Mouse (Mus musculus) thymus, postnatal 25 days (tissue): Measurements from ENCODE around the gene Sgms2.

Source experiments
- DNase-seq: peaks from one replicate; pipeline ENCODE4 v3.0.0; 2022

The Sgms2 gene

DNA sequence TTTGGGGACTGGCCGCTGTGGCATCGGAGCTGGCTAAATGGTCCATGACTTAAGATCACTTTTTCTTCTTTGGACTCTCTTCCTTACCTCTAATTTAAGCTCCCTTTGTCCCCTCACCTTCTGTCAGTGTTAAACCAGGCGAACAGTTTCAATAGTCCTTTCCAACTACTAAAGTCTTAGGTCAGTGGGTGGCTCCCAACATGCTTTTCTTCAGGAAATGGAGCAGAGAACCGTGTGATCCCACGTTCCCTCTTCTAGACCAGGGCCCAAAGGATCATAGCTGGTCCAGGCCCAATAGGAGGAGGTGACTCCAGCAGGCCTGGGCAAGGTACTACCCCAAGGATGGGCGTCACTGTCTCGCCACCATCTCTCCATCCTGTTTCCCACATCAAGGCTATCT lies 7.6 kb downstream of the Sgms2 start:
- no peak for DNase-seq

DNA sequence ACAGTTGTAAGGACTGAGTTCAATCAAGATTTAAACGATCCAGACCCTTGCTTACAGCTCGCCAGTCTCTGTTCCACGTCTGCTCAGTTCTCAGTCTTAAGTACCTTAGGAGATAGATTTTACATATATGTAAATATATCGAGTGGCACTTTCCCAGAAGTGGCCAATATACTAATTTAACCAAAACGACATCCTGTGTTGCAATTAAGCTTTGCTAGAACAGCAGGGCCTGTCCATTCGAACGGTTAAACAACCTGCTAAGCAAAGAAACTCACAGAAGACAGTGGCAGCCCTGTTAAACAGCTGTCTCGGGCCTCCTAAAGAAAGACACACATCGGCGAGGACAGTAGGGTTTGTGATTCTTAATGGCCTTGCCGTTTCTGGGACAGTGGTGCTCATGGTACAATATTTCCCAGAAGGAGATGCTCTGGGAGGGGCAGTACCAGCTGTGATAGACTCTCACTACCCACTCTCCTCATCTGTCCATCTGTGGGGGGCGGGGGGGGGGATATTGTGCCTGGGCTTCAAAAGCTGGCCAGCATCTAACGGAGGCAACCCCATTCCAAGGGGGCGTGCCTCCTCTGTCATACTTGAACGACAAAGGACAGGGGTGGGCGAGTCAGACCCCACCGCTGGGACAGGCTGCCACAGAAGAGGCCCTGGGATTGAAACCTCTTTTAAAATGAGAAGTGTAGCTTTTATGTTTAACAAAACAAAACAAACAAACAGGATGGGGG lies 9.1 kb downstream of the Sgms2 start:
- no peak for DNase-seq

DNA sequence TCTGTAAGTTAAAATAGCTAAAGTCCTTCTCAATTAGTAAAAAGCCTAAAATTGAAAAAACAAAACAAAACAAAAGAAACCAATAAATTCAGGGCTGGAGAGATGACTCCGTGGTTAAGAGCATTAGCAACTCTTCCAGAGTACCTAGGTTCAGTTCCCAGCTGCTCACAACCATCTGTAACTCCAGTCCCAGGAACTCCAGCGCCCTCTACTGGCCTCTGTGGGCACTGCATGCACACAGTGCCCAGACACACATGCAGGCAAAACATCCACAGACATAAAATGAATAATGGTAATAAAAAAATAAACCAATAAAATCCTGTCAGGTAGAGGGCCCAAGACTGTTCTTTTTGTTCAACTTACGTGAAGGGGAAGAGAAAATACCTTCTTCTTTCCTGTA lies 10.6 kb downstream of the Sgms2 start:
- no peak for DNase-seq

DNA sequence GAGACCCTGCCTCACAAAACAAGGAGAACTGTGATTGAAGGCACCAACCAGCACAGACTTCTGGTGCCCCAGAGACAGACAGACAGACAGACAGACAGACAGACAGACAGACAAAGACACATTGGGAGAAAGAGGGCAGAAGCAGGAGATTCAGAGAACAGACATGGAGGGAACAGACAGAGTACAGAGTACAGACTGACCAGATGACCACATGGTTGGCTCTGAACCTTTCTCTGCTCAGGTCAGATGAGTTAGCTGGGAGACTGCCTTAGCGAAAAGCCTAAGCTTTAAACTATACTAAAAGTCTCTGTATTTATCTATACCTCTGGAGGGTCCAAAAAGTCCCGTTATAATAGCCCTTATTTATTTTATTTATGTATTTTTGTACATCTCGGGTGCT lies 11.8 kb downstream of the Sgms2 start:
- no peak for DNase-seq

DNA sequence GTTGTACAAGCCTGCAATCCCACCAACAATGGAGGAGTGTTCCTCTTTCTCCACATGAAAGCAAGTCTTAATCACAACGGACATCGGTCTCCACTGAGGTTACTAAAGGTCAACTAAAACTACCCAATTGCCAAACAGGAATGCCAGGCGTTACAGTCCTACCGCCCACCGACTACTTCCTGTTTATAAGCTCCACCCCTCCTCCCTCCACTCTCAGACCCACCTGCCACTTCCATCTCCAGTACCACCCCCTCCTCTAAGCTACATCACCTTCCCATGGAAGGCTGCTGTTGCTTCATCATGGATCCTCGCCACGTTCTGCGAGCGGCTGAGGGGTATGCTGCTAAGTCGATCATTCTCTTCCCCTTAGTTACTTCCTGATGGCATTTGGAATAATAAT lies 15.2 kb downstream of the Sgms2 start:
- no peak for DNase-seq

- peak; percentile 15 for DNase-seq
These were observed 16.7 kb downstream of the Sgms2 start for GRCm38 (mm10) chr3:131474526-131474925.

- DNase-seq, result no peak
These were observed 17.7 kb downstream of the Sgms2 start for GRCm38 (mm10) chr3:131473496-131473895.

DNA sequence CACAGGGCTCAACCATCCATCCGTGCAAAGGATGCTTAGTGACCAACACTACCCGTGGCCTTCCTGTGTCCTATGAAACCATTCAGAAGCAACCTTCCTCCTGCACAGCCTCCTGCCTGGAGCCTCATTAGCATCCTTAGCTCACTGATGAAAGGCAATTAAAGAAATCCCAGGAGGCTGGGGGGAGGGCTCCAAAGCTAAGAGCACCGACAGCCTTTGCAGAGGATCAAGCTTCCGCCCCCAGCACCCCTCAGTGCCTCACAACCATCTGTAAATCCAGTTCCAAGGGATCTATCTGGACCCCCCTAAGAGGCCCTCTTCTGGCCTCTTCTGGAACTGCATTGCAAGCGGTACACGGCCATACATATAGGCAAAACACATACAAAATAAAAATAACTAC lies 19.4 kb downstream of the Sgms2 start:
- DNase-seq, result no peak

DNA sequence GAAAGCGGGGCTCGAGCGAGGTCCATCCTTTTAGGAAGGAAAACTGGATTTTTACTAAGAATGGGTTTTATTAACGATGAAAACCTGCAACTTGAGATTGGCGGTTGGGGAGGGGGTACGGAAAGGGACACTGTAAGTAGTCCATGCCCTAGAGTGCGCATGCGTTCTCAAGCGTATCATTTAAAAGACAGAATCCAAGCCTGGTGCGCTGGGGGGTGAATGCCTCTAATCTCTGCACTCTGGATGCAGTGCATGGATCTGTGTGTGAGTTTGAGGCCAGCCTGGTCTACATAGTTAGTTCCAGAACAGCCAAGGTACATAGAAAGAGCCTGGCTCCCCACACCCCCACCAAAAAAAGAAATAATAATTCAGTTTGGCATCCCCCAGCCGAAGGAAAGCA lies 19.8 kb downstream of the Sgms2 start:
- DNase-seq, result no peak

DNA sequence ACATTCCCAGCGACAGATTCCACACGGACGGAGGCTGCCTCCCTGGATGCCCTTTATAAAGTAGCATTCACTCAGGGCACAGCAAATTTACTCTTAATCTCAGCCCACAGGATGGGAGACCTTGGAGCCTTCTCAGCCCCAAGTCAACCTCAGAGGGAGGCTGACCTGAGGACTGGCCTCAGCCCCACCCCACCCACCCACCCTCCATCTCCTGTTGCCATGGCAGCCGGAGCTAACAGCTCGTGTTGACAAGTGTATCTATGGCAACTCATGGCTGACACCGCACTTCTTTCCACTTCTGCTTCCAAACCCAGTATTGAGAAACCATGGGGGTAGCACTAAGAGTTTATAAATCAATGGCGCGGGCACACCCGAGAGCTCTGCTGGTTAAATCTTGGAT lies 20.4 kb downstream of the Sgms2 start:
- DNase-seq, result no peak

GRCm38 (mm10) chr3:131469636-131470035 lies 21.6 kb downstream of the Sgms2 start:
- no peak for DNase-seq

DNA sequence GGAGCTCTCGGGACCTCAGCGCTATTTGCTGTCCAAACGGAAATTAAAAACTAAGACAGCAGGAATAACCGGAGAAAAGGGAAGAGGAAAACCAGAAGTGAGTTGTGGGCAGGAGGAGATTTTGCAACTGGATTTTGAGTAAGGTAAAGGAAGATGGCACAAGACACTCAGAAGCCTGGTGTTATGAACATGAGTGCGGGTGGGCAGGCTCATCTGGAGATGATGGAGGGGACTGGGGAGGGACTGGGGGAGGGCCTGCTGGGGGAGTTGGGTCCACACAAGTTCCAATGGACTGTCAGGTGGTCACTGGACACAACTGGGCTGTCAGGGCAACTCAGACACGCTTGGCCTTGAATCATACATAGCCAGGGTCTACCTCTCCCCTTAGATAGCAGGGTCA lies 24.8 kb downstream of the Sgms2 start:
- no peak for DNase-seq

- DNase-seq, result no peak
These were observed 25.5 kb downstream of the Sgms2 start for GRCm38 (mm10) chr3:131465536-131466260.

DNA sequence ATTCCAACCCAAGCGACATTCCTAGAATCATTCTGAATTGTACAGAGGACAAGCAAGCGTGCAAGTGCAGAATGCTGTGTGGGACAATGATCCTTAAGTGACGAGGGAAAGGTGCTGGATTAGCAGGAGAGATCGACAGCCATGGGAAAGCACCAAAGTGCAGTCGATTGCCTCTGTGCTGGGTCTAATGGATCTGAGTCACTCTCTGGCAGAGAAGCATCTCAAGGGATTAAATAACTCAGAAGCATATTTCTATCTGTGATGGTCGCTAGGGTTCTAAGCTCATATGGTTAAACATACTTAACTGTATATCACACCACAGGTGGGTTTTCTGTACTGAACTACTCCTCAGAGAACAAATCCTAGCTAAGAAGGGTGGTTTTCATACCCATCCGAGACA lies 118.2 kb downstream of the Sgms2 start:
- no peak for DNase-seq

GRCm38 (mm10) chr3:131368678-131369077 lies 122.5 kb downstream of the Sgms2 start:
- no peak for DNase-seq

GRCm38 (mm10) chr3:131367452-131367851 lies 123.8 kb downstream of the Sgms2 start:
- no peak for DNase-seq

DNA sequence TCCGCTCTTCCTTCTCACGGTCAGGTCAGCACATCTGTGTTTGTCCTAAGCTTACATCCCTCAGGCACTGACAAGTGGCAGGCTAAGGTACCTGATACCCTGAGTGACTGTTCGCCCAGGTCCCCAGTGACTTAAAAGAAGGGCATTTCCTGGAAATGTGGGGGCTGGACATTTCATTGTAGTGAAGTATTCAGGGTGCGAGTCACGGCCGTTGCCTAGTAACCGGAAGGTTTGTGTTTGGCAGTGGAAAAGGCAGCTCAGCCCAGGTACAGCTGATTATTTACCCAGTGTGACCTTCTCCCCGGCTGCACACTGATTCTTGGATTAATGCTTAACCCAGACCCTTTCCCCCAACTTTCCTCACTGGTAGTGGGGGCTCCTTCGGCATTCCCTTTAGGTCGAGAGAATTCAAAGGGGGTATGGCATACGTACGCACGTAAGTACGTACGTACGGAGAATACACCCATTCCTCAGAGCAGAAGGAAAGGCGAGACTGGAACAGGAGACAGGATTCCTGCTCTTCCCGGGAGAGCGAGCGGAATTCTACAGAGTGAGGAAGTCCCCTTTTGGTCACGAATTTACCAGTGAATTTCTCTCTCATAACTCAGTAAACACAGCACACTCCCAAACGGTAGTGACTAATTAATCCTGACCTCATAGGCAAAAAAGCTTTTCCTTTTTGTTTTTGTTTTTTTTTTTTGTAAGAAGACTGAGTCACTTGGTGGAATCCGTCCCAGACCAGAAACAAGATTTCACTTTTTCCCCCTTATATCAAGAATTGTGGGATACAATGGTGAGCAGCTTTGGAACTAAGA lies 126.4 kb downstream of the Sgms2 start:
- DNase-seq, result no peak

GRCm38 (mm10) chr3:131364194-131364593 lies 127.0 kb downstream of the Sgms2 start:
- DNase-seq, result no peak

GRCm38 (mm10) chr3:131363602-131364001 lies 127.6 kb downstream of the Sgms2 start:
- DNase-seq, result no peak

DNA sequence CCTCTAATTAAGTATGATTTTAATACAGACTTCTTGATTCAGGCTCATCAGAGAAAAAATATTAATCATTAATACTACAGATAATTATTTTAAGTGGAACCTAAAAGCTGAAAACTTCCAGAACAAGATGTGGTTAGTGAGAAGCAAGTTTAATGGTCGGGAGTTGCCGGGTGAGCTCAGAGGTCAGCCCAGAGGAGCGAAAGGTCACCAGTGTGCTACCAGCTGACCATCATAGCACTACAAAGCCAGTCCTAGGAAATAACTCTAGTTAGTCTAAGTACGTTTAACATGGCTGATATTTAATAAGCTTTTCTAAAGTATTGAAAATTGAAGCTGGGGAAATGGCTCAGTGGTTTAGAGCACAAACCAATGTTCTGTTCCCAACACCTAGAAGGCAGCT lies 129.3 kb downstream of the Sgms2 start:
- DNase-seq, result no peak

- DNase-seq, result no peak
These were observed 132.2 kb downstream of the Sgms2 start for GRCm38 (mm10) chr3:131359011-131359410.

DNA sequence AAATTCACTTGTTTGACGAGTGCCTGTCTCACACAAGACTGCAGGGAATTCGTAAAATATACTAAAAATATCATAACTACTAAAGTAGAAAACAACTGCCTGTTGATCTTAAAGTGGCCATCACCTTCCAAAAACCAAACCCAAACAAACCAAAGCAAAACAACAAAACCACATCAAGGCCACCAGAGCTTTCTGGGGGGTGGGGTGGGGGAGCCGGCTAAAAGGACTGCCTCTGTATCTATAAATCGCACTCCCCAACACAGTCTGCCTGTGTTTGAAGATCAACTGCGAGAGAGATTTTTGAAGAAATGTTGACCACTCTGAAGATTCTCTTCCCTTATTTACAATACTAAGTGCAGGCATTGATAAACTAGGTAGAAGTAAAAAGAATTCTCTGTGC lies 133.0 kb downstream of the Sgms2 start:
- DNase-seq, result no peak

DNA sequence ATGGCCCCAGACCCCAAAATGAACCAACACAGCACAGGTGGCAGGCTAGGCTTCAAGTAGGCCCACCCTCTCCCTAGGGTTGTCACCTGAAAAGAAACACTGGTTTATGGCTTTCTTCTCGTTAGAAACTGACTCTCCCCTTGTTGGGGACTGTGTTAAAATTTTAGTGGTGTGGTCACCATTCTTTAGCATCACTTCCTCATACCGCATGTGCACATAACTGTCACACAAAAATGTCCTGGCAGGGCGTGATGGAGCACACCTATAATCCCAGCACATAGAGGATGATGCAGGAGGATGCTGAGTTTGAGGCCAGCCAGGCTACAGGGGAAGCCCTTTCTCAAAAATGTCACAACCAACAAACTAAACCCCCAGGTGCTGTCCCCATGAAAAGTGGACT lies 133.6 kb downstream of the Sgms2 start:
- no peak for DNase-seq

- no peak for DNase-seq
These were observed 135.2 kb downstream of the Sgms2 start for GRCm38 (mm10) chr3:131356026-131356425.
